Mouse (Mus musculus) WW6 (cell line): ENCODE results near the gene Tktl2.

Experiments used
- DNase-seq: peaks from one replicate; pipeline ENCODE4 v3.0.0-alpha.2; 2013; ENCODE audit warnings: low read depth, low spot score

Gene Tktl2

GRCm38 (mm10) chr8:66511537-66511936 lies at the start of gene Tktl2:
TSS of gene Tktl2 (plus strand) at chr8:66511756.
- DNase-seq: no peak

- DNase-seq: no peak
Measured at GRCm38 (mm10) chr8:66469821-66470220, 41.7 kb upstream of the Tktl2 start.

- no peak for DNase-seq
Measured at GRCm38 (mm10) chr8:66476880-66477279, 34.7 kb upstream of the Tktl2 start.

- peak; percentile 65 for DNase-seq
Measured at GRCm38 (mm10) chr8:66486084-66486763, 25.3 kb upstream of the Tktl2 start, which contains the start of gene Tma16. TSS of gene Tma16 (minus strand) at chr8:66486530.

GRCm38 (mm10) chr8:66488556-66488955 lies 23.0 kb upstream of the Tktl2 start:
- no peak for DNase-seq

GRCm38 (mm10) chr8:66490624-66491023 lies 20.9 kb upstream of the Tktl2 start:
- no peak for DNase-seq

GRCm38 (mm10) chr8:66494496-66494895 lies 17.1 kb upstream of the Tktl2 start:
- no peak for DNase-seq

- no peak for DNase-seq
Measured at GRCm38 (mm10) chr8:66495726-66496125, 15.8 kb upstream of the Tktl2 start.

- no peak for DNase-seq
Measured at GRCm38 (mm10) chr8:66496998-66497577, 14.5 kb upstream of the Tktl2 start.

GRCm38 (mm10) chr8:66503381-66503780 lies 8.2 kb upstream of the Tktl2 start:
- DNase-seq: no peak

- DNase-seq: no peak
Measured at GRCm38 (mm10) chr8:66519149-66519548, 7.6 kb downstream of the Tktl2 start.

- no peak for DNase-seq
Measured at GRCm38 (mm10) chr8:66520576-66520975, 9.0 kb downstream of the Tktl2 start.

GRCm38 (mm10) chr8:66550092-66550491 lies 38.5 kb downstream of the Tktl2 start:
- peak; percentile 26 for DNase-seq
